Mouse (Mus musculus): ENCODE data around the gene Nrtn.
A peak's percentile ranks its signal among the peaks of the same experiment; 100 is the strongest.

Gene Nrtn

DNA sequence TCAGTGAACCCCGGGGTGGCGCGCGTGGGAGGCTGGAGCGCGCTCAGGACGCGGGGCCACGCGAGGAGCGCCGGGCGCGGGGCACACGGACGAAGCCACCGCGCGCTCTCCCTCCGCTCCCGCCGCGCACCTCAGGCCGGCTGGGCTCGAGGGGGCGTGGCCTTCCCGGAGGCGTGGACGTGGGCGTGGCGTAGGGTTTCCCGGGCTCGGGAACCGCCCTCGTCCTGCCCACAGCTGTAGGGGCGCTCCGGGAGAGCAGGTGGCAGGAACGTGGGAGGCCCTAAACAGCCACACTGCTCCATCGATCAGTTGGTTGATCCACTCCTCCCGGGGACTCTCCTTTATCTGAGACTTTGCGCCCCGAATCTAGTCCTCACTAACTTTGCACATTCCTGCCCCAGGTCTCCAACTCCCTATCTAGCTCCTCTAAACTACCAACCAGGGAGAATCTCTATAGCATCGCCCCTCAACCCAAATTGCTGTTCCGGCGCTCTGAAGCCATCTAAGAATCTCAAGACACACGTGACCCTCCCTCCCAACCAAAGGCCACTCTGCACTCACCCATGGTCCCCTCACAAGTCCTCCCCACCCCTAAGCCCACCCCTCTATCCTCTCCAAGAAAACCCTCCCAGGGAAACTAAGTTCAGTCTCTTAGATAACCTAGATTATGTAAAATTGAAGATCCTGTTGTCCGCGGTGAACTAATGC, at the start of gene Nrtn:
Nrtn (minus strand) TSS at position 115 of the 708 bp plus-strand sequence.
- DNase-seq (ENCODE audit: low read depth, low spot score), result peak; percentile 79

- no peak for DNase-seq (ENCODE audit: low read depth, low spot score)
Observed at GRCm38 (mm10) chr17:56805784-56806183, 48.5 kb upstream of the Nrtn start.

DNA sequence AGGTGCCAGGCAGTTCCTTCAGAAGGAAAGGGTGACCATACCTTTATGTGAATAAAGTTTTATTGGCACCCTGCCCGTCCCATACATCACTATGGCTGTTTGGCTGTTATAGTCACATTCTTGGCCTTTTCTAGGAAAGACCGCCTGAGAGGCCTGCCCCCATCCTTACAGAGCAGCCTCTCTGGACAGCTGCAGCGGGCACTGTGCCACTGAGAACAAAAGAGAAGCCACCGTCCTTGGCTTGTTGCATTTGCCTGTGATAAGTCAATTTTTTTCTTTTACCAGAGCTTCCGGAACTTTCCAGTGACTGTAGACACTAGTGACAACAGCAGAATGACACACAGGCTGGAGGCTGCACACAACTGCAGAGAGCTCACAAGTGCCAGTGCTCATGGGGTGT, 47.6 kb upstream of the Nrtn start:
- no peak for DNase-seq (ENCODE audit: low read depth, low spot score)

DNA sequence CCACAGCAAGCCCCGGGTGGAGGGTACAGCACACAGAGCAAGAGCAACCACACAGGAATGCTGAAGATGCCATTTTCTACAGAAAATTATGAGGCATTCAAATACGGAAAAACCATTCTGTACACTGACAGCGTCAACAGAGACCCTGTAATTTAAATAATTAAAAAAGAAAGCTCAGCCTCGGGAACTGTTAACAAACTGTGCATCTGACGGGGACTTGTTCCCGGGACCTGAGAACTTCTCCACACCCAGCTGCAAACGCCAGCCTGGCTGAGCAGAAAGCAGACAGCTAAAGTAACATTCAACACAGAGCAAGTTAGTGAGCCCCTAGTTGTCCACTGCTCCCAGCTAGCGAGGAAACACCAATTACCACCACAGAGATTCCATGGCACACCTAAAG, 44.7 kb upstream of the Nrtn start:
- no peak for DNase-seq (ENCODE audit: low read depth, low spot score)

GRCm38 (mm10) chr17:56799276-56799675, 41.9 kb upstream of the Nrtn start:
- no peak for DNase-seq (ENCODE audit: low read depth, low spot score)

GRCm38 (mm10) chr17:56793614-56794319, 36.4 kb upstream of the Nrtn start:
- no peak for DNase-seq (ENCODE audit: low read depth, low spot score)

- DNase-seq (ENCODE audit: low read depth, low spot score), result no peak
Observed at GRCm38 (mm10) chr17:56792588-56792987, 35.3 kb upstream of the Nrtn start.

DNA sequence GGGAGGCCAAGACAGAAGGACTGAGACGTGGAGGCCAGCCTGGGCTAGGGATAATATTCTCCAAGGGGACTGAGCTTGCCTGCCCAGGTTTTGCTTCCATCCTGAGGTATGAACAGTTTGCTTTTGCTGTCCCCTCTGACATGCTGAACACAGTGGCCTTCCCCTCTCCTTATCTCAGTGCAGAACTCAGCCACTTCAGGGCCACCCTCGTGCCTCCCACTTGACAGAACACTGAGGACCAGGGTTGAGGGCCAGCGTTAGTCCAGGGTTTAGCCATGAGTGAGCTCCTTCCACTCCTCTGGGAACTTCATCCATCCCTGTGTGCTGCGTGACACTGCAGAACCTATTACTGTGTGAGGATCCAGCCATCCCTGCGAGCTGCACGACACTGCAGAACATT, 32.0 kb upstream of the Nrtn start:
- no peak for DNase-seq (ENCODE audit: low read depth, low spot score)

- no peak for DNase-seq (ENCODE audit: low read depth, low spot score)
Observed at GRCm38 (mm10) chr17:56788886-56789285, 31.6 kb upstream of the Nrtn start.

GRCm38 (mm10) chr17:56780291-56780978, 23.1 kb upstream of the Nrtn start:
- no peak for DNase-seq (ENCODE audit: low read depth, low spot score)

GRCm38 (mm10) chr17:56778779-56779362, 21.5 kb upstream of the Nrtn start:
- DNase-seq (ENCODE audit: low read depth, low spot score), result no peak

DNA sequence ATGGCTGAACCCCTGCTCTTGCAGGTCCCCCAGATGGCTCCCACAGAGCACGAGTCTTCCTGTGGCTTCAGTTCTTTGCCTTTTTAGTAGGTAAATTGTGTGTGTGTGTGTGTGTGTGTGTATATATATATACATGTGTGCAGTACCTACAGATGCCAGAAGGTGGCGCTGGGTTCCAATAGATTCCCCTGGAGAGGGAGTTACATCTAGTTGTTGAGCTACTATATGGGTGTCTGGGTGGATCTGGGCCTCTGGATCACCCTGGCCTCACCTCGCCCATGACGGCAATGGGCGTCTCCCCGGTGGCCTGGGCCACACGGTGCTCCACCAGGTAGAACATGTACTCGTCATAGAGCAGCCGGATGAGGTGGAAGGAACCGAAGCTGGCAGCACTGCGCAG, 20.2 kb upstream of the Nrtn start:
- no peak for DNase-seq (ENCODE audit: low read depth, low spot score)

GRCm38 (mm10) chr17:56769950-56770349, 12.6 kb upstream of the Nrtn start, which contains the start of gene Prr22:
Gene Prr22, plus strand, starts transcription at chr17:56770250.
- no peak for DNase-seq (ENCODE audit: low read depth, low spot score)

DNA sequence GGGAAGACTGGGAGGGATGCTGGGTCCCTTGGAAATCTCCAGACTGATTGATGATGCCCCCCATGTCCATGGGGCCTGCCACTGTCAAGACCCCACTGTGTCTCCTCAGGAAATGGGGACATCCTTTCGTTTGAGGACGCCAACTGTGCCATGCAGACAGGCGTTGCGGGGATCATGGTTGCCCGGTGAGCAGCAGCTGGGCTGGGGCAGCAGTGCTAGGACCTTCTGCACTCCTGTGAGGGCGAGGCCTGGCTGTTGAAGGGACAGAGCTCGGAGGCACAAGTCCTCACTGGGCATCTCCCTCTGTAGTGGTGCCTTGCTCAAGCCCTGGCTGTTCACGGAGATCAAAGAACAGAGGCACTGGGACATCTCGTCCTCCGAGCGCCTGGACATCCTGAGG, 11.6 kb upstream of the Nrtn start:
- no peak for DNase-seq (ENCODE audit: low read depth, low spot score)

DNA sequence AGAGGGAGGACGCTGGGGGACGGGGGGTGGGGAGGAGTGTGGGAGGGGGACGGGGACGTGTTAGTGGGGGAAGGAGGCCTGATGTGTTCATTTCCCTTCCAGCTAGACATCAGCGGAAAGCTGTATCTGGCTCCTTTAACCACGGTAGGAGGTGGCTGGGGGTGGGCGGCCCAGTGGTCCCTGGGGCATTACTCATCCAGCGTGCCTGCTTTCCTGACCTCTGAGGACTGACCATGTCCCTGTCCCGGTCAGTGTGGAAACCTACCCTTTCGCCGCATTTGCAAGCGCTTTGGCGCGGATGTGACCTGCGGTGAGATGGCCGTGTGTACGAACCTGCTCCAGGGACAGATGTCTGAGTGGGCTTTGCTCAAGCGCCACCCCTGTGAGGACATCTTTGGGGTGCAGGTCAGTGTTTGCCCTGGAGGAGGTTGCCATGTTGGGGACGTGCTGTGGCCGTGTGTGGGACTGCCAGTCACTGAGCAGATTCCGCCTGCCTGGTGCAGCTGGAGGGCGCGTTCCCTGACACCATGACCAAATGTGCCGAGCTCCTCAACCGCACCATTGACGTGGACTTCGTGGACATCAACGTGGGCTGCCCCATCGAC, 10.3 kb upstream of the Nrtn start:
- DNase-seq (ENCODE audit: low read depth, low spot score), result no peak

- no peak for DNase-seq (ENCODE audit: low read depth, low spot score)
Observed at GRCm38 (mm10) chr17:56766631-56767405, 9.5 kb upstream of the Nrtn start.

- DNase-seq (ENCODE audit: low read depth, low spot score), result no peak
Observed at GRCm38 (mm10) chr17:56765431-56765830, 8.1 kb upstream of the Nrtn start.

- peak; percentile 81 for DNase-seq (ENCODE audit: low read depth, low spot score)
Observed at GRCm38 (mm10) chr17:56764474-56765354, 7.4 kb upstream of the Nrtn start, which contains the start of gene Dus3l. Gene Dus3l, plus strand, starts transcription at chr17:56764757.

- no peak for DNase-seq (ENCODE audit: low read depth, low spot score)
Observed at GRCm38 (mm10) chr17:56763741-56764250, 6.5 kb upstream of the Nrtn start.
